Mouse (Mus musculus): ENCODE measurements at regions not wholly inside any gene's neighbourhood (a gene's known extent, or its start where the extent isn't known, plus 50 kb on each side); places are given as distances from the start of the nearest gene placed in this dataset.

GRCm38 (mm10) chr12:112435295-112436110 is 53.7 kb upstream of the A530016L24Rik start:
- peak in 1 of 2 experiments; percentile 10 for DNase-seq (ENCODE audit: low spot score in 2 of 2)

GRCm38 (mm10) chr12:112437046-112437445 is 52.2 kb upstream of the A530016L24Rik start:
- no peak for DNase-seq (ENCODE audit: low spot score in 2 of 2)

- DNase-seq (ENCODE audit: low spot score in 2 of 2): no peak
These were observed 51.0 kb upstream of the A530016L24Rik start for GRCm38 (mm10) chr12:112438206-112438605.
